Mouse (Mus musculus): ENCODE data around the gene Taf10. TPM values are rescaled to one million over a fixed set of nuclear protein-coding genes. Genes with fewer than 3 reads are reported as not detected.
A peak's percentile ranks its signal among the peaks of the same experiment; 100 is the strongest.

The Taf10 gene
- polyA plus RNA-seq, 1 experiment: 553 TPM

- Histone ChIP-seq H3K36me3 (ENCODE audit: control insufficient read depth, insufficient read depth, low read length) (no peaks in the 10 kb centered on the region), H3K4me1 (replicated peaks; ENCODE audit: control insufficient read depth, insufficient read depth, low read length) (peaks cover 9% of the 10 kb centered on the region), H3K27me3 (ENCODE audit: control insufficient read depth, insufficient read depth, low read length) (peaks cover 15% of the 10 kb centered on the region), H3K4me3 (ENCODE audit: control insufficient read depth, insufficient read depth, low read length) (no peak overlapping the region), H3K27ac (ENCODE audit: control insufficient read depth, insufficient read depth, low read length) (no peak overlapping the region)
- no peak for TF ChIP-seq POLR2A (IDR thresholded peaks at IDR 0.05; ENCODE audit: control insufficient read depth, extremely low read depth, insufficient read depth, low read length, poor library complexity)
- no peak for TF ChIP-seq CTCF (IDR thresholded peaks at IDR 0.05; ENCODE audit: borderline replicate concordance, control insufficient read depth, extremely low read depth, insufficient read depth, low read length, poor library complexity)
- 78% methylated on average over 4 of the region's 4 CpGs for WGBS
- DNase-seq: no peak
Measured at GRCm38 (mm10) chr7:105783861-105784260, 39.7 kb upstream of the Taf10 start.

- whole genome bisulfite sequencing: 43% methylated on average over 4 of the region's 4 CpGs
- no peak for TF ChIP-seq POLR2A (IDR thresholded peaks at IDR 0.05; ENCODE audit: control insufficient read depth, extremely low read depth, insufficient read depth, low read length, poor library complexity)
- no peak for TF ChIP-seq CTCF (IDR thresholded peaks at IDR 0.05; ENCODE audit: borderline replicate concordance, control insufficient read depth, extremely low read depth, insufficient read depth, low read length, poor library complexity)
- Histone ChIP-seq H3K27me3 (ENCODE audit: control insufficient read depth, insufficient read depth, low read length) (no peaks in the 10 kb centered on the region), H3K27ac (ENCODE audit: control insufficient read depth, insufficient read depth, low read length) (peak overlapping the region; percentile 41; the same call in 1 of the 2 replicates), H3K4me3 (ENCODE audit: control insufficient read depth, insufficient read depth, low read length) (no peak overlapping the region), H3K36me3 (ENCODE audit: control insufficient read depth, insufficient read depth, low read length) (no peaks in the 10 kb centered on the region), H3K4me1 (replicated peaks; ENCODE audit: control insufficient read depth, insufficient read depth, low read length) (peaks cover 16% of the 10 kb centered on the region)
- peak; percentile 50 for DNase-seq
Measured at GRCm38 (mm10) chr7:105778553-105779265, 34.5 kb upstream of the Taf10 start.

GRCm38 (mm10) chr7:105777797-105778552, 33.8 kb upstream of the Taf10 start:
- no peak for TF ChIP-seq POLR2A (IDR thresholded peaks at IDR 0.05; ENCODE audit: control insufficient read depth, extremely low read depth, insufficient read depth, low read length, poor library complexity)
- H3K27me3 ChIP-seq (ENCODE audit: control insufficient read depth, insufficient read depth, low read length): no peaks in the 10 kb centered on the region
- WGBS: 38% methylated on average over 13 of the region's 13 CpGs
- H3K36me3 ChIP-seq (ENCODE audit: control insufficient read depth, insufficient read depth, low read length): no peaks in the 10 kb centered on the region
- DNase-seq: no peak
- no peak overlapping the region for H3K4me3 ChIP-seq (ENCODE audit: control insufficient read depth, insufficient read depth, low read length)
- peak overlapping the region; percentile 41; the same call in 1 of the 2 replicates for H3K27ac ChIP-seq (ENCODE audit: control insufficient read depth, insufficient read depth, low read length)
- peaks cover 16% of the 10 kb centered on the region for H3K4me1 ChIP-seq (replicated peaks; ENCODE audit: control insufficient read depth, insufficient read depth, low read length)

GRCm38 (mm10) chr7:105777316-105777715, 33.2 kb upstream of the Taf10 start:
- WGBS: 98% methylated on average over 1 of the region's 1 CpGs
- no peak for TF ChIP-seq POLR2A (IDR thresholded peaks at IDR 0.05; ENCODE audit: control insufficient read depth, extremely low read depth, insufficient read depth, low read length, poor library complexity)
- TF ChIP-seq CTCF (IDR thresholded peaks at IDR 0.05; ENCODE audit: borderline replicate concordance, control insufficient read depth, extremely low read depth, insufficient read depth, low read length, poor library complexity): no peak
- Histone ChIP-seq H3K27ac (ENCODE audit: control insufficient read depth, insufficient read depth, low read length) (no peak overlapping the region), H3K4me1 (replicated peaks; ENCODE audit: control insufficient read depth, insufficient read depth, low read length) (peaks cover 16% of the 10 kb centered on the region), H3K4me3 (ENCODE audit: control insufficient read depth, insufficient read depth, low read length) (no peak overlapping the region), H3K27me3 (ENCODE audit: control insufficient read depth, insufficient read depth, low read length) (no peaks in the 10 kb centered on the region), H3K36me3 (ENCODE audit: control insufficient read depth, insufficient read depth, low read length) (no peaks in the 10 kb centered on the region)
- DNase-seq: no peak

GRCm38 (mm10) chr7:105776026-105776425, 31.9 kb upstream of the Taf10 start:
- 88% methylated on average over 2 of the region's 2 CpGs for WGBS
- H3K27me3 ChIP-seq (ENCODE audit: control insufficient read depth, insufficient read depth, low read length): no peaks in the 10 kb centered on the region

GRCm38 (mm10) chr7:105774661-105775060, 30.5 kb upstream of the Taf10 start:
- no peak overlapping the region for H3K4me3 ChIP-seq (ENCODE audit: control insufficient read depth, insufficient read depth, low read length)
- no peak overlapping the region for H3K27ac ChIP-seq (ENCODE audit: control insufficient read depth, insufficient read depth, low read length)
- WGBS: 83% methylated on average over 8 of the region's 8 CpGs

More at GRCm38 (mm10) chr7:105776026-105776425, 31.9 kb upstream of the Taf10 start:
- DNase-seq: no peak
- no peaks in the 10 kb centered on the region for H3K36me3 ChIP-seq (ENCODE audit: control insufficient read depth, insufficient read depth, low read length)
- TF ChIP-seq CTCF (IDR thresholded peaks at IDR 0.05; ENCODE audit: borderline replicate concordance, control insufficient read depth, extremely low read depth, insufficient read depth, low read length, poor library complexity): no peak
- TF ChIP-seq POLR2A (IDR thresholded peaks at IDR 0.05; ENCODE audit: control insufficient read depth, extremely low read depth, insufficient read depth, low read length, poor library complexity): no peak
- H3K27ac ChIP-seq (ENCODE audit: control insufficient read depth, insufficient read depth, low read length): no peak overlapping the region
- peaks cover 16% of the 10 kb centered on the region for H3K4me1 ChIP-seq (replicated peaks; ENCODE audit: control insufficient read depth, insufficient read depth, low read length)
- H3K4me3 ChIP-seq (ENCODE audit: control insufficient read depth, insufficient read depth, low read length): no peak overlapping the region

More at GRCm38 (mm10) chr7:105774661-105775060, 30.5 kb upstream of the Taf10 start:
- H3K4me1 ChIP-seq (replicated peaks; ENCODE audit: control insufficient read depth, insufficient read depth, low read length): peaks cover 16% of the 10 kb centered on the region
- no peak for TF ChIP-seq CTCF (IDR thresholded peaks at IDR 0.05; ENCODE audit: borderline replicate concordance, control insufficient read depth, extremely low read depth, insufficient read depth, low read length, poor library complexity)
- no peak for TF ChIP-seq POLR2A (IDR thresholded peaks at IDR 0.05; ENCODE audit: control insufficient read depth, extremely low read depth, insufficient read depth, low read length, poor library complexity)
- H3K36me3 ChIP-seq (ENCODE audit: control insufficient read depth, insufficient read depth, low read length): no peaks in the 10 kb centered on the region
- DNase-seq: no peak
- no peaks in the 10 kb centered on the region for H3K27me3 ChIP-seq (ENCODE audit: control insufficient read depth, insufficient read depth, low read length)

Data from thymus, adult 2 months (tissue).